Mouse (Mus musculus) liver, embryonic 15.5 days (tissue): ENCODE measurements around the gene Pomt1. TPM values are rescaled to one million over a fixed set of nuclear protein-coding genes. Genes with fewer than 3 reads are reported as not detected.

Experiments used
- polyA plus RNA-seq: library from polyadenylated mRNA; unstranded; fragments of >200 nt; fragmentation: Nextera tagmentation; extraction: Ambion mirVana; gene quantifications from 2 replicates; pipeline ENCODE4 v1.2.1, GENCODE M21; 2015

The Pomt1 gene
- polyA plus RNA-seq, 1 experiment from 2014 or later = 11.9 TPM

Other genes starting within 250 kb of the Pomt1 start
- gene Fam78a, start 151.7 kb upstream of the Pomt1 start, polyA plus RNA-seq = 11.4 TPM in 2 replicates
- gene Plpp7, start 141.1 kb upstream of the Pomt1 start, polyA plus RNA-seq = 1.9 and 2.0 TPM in 2 replicates
- 8.3 and 9.6 TPM in 2 replicates for gene Prrc2b, start 85.5 kb upstream of the Pomt1 start, polyA plus RNA-seq
- gene Uck1, start 23.6 kb downstream of the Pomt1 start, polyA plus RNA-seq = 24.9 and 33.4 TPM in 2 replicates
- 7.9 and 10.2 TPM in 2 replicates for gene Golga2, start 50.8 kb downstream of the Pomt1 start, polyA plus RNA-seq
- 156 and 158 TPM in 2 replicates for gene Swi5, start 51.5 kb downstream of the Pomt1 start, polyA plus RNA-seq
- 17.0 and 18.0 TPM in 2 replicates for gene Ciz1, start 115.7 kb downstream of the Pomt1 start, polyA plus RNA-seq
- gene Dnm1, start 116.7 kb downstream of the Pomt1 start, polyA plus RNA-seq = 0.44 and 0.50 TPM in 2 replicates
- 25.0 and 29.0 TPM in 2 replicates for gene 1110008P14Rik, start 145.3 kb downstream of the Pomt1 start, polyA plus RNA-seq
- gene Lcn2, start 151.7 kb downstream of the Pomt1 start, polyA plus RNA-seq = 185 and 214 TPM in 2 replicates
- gene Ptges2, start 159.3 kb downstream of the Pomt1 start, polyA plus RNA-seq = 12.0 and 12.2 TPM in 2 replicates
- gene Naif1, start 213.9 kb downstream of the Pomt1 start, polyA plus RNA-seq = 2.4 TPM in 2 replicates
- 9.6 and 10.4 TPM in 2 replicates for gene Slc25a25, start 214.9 kb downstream of the Pomt1 start, polyA plus RNA-seq